Mouse (Mus musculus): ENCODE results near the gene Large1.
"Not testable (repeated sequence)": the region's sequence is repeated elsewhere in the genome, so short reads cannot be mapped to it uniquely, and the experiment has no call there.

The Large1 gene

GRCm38 (mm10) chr8:73172661-73173060 lies 180.7 kb downstream of the Large1 start:
- no peak for DNase-seq (ENCODE audit: low spot score)

- DNase-seq (ENCODE audit: low spot score): no peak
Observed at GRCm38 (mm10) chr8:73161994-73162393, 191.3 kb downstream of the Large1 start.

GRCm38 (mm10) chr8:73161564-73161963 lies 191.8 kb downstream of the Large1 start:
- no peak for DNase-seq (ENCODE audit: low spot score)

- DNase-seq (ENCODE audit: low spot score): no peak
Observed at GRCm38 (mm10) chr8:73160945-73161344, 192.4 kb downstream of the Large1 start.

GRCm38 (mm10) chr8:73147236-73147635 lies 206.1 kb downstream of the Large1 start:
- DNase-seq (ENCODE audit: low spot score): no peak

GRCm38 (mm10) chr8:73142660-73143395 lies 210.5 kb downstream of the Large1 start:
- DNase-seq (ENCODE audit: low spot score): peak; percentile 52

- no peak for DNase-seq (ENCODE audit: low spot score)
Observed at GRCm38 (mm10) chr8:73135397-73135796, 217.9 kb downstream of the Large1 start.

- DNase-seq (ENCODE audit: low spot score): no peak
Observed at GRCm38 (mm10) chr8:73132080-73132479, 221.3 kb downstream of the Large1 start.

- no peak for DNase-seq (ENCODE audit: low spot score)
Observed at GRCm38 (mm10) chr8:73123864-73124499, 229.4 kb downstream of the Large1 start.

- peak; percentile 16 for DNase-seq (ENCODE audit: low spot score)
Observed at GRCm38 (mm10) chr8:73112332-73112895, 240.9 kb downstream of the Large1 start.

GRCm38 (mm10) chr8:73104089-73104488 lies 249.3 kb downstream of the Large1 start:
- DNase-seq (ENCODE audit: low spot score): no peak

- no peak for DNase-seq (ENCODE audit: low spot score)
Observed at GRCm38 (mm10) chr8:73101069-73101468, 252.3 kb downstream of the Large1 start.

- DNase-seq (ENCODE audit: low spot score): not testable (repeated sequence)
Observed at GRCm38 (mm10) chr8:73100607-73101006, 252.7 kb downstream of the Large1 start.

- DNase-seq (ENCODE audit: low spot score): no peak
Observed at GRCm38 (mm10) chr8:73099542-73099941, 253.8 kb downstream of the Large1 start.

- no peak for DNase-seq (ENCODE audit: low spot score)
Observed at GRCm38 (mm10) chr8:73096952-73097351, 256.4 kb downstream of the Large1 start.

GRCm38 (mm10) chr8:73077746-73078145 lies 275.6 kb downstream of the Large1 start:
- DNase-seq (ENCODE audit: low spot score): not testable (repeated sequence)

GRCm38 (mm10) chr8:73061410-73061809 lies 291.9 kb downstream of the Large1 start:
- no peak for DNase-seq (ENCODE audit: low spot score)

GRCm38 (mm10) chr8:73054726-73055125 lies 298.6 kb downstream of the Large1 start:
- no peak for DNase-seq (ENCODE audit: low spot score)

- DNase-seq (ENCODE audit: low spot score): no peak
Observed at GRCm38 (mm10) chr8:73053878-73054277, 299.5 kb downstream of the Large1 start.

GRCm38 (mm10) chr8:73052414-73052813 lies 300.9 kb downstream of the Large1 start:
- no peak for DNase-seq (ENCODE audit: low spot score)

- DNase-seq (ENCODE audit: low spot score): no peak
Observed at GRCm38 (mm10) chr8:73048136-73048535, 305.2 kb downstream of the Large1 start.

GRCm38 (mm10) chr8:73029787-73030186 lies 323.6 kb downstream of the Large1 start:
- no peak for DNase-seq (ENCODE audit: low spot score)

- no peak for DNase-seq (ENCODE audit: low spot score)
Observed at GRCm38 (mm10) chr8:73018241-73018640, 335.1 kb downstream of the Large1 start.

Measured in layer of hippocampus, adult 11-12 months (tissue).